Mouse (Mus musculus) E14TG2a.4 (cell line): ENCODE results near the gene E130114P18Rik.

ENCODE experiments used
- CTCF ChIP-seq: conservative IDR thresholded peaks from 2 replicates; pipeline ENCODE4 v1.5.1; 2014; ENCODE audit warnings: low read length
- NANOG ChIP-seq: IDR thresholded peaks from 2 replicates; pipeline ENCODE4 v1.6.1; 2014; ENCODE audit warnings: borderline replicate concordance, low read length, mixed read lengths
- POU5F1 ChIP-seq: IDR thresholded peaks from 2 replicates; pipeline ENCODE4 v1.6.1; 2014; ENCODE audit warnings: low read length, borderline replicate concordance

DNA sequence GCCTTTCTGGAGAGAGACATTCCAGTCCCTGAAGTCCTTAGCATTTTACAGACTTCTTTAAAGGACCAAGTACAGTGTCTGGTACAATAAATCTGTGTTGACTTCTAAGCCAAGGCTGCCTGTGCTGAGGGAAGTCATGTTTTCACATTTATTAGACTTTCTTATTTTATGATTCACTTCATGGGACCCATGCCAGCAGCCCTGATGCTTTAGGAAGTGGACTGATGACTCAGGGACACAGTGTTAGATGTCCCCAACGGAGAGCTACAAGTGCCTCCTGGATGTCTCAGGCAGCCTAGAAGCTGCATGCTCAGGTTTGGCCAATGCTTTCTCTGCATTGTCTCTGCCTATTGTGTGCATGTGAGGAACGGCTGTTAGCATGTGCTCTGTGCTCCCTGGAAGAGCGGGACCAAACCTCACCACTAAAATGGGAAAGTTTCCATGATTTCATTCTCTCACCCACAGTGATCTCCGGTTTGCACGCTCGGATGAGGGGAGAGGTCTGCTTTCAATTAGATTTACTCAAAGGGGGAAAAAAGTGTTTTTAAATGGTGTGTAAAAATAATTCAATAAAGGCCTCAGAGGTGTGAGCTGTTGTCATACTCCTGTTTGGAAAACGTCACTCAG lies 82.4 kb downstream of the E130114P18Rik start:
- TF ChIP-seq CTCF: no peak
- no peak for TF ChIP-seq POU5F1
- no peak for TF ChIP-seq NANOG
